Mouse (Mus musculus) frontal cortex, adult 2 months (tissue): ENCODE results near the gene Fscn2. TPM values are rescaled to one million over a fixed set of nuclear protein-coding genes. Genes with fewer than 3 reads are reported as not detected.

Experiments used
- DNase-seq, 2 experiments: peaks; one replicate each; pipeline ENCODE4 v3.0.0; 2022; ENCODE audit warnings: low spot score in 1 of 2; ENCODE audit errors: extremely low spot score in 1 of 2
- polyA plus RNA-seq: library from polyadenylated mRNA; depleted of rRNA; stranded (reverse); fragments of >200 nt; gene quantifications from 2 replicates; pipeline ENCODE4 v1.2.3, GENCODE M21; 2012

The Fscn2 gene
- polyA plus RNA-seq, 1 experiment = 0.82 TPM

DNA sequence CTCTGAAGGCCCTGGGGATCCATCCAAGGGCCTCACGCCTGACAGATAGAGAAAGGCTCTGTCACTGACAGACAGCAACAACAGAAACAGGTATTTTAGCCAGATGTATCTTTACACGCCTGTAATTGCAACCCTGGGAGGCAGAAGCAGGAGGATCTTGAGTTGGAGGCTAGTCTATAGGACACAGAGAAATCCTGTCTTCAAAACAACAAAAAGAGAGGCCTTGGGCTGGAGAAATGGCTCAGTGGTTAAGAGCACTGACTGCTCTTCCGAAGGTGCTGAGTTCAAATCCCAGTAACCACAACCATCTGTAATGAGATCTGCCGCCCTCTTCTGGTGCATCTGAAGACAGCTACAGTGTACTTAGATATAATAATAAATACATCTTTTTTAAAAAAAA, 4.4 kb upstream of the Fscn2 start:
- no peak for DNase-seq

DNA sequence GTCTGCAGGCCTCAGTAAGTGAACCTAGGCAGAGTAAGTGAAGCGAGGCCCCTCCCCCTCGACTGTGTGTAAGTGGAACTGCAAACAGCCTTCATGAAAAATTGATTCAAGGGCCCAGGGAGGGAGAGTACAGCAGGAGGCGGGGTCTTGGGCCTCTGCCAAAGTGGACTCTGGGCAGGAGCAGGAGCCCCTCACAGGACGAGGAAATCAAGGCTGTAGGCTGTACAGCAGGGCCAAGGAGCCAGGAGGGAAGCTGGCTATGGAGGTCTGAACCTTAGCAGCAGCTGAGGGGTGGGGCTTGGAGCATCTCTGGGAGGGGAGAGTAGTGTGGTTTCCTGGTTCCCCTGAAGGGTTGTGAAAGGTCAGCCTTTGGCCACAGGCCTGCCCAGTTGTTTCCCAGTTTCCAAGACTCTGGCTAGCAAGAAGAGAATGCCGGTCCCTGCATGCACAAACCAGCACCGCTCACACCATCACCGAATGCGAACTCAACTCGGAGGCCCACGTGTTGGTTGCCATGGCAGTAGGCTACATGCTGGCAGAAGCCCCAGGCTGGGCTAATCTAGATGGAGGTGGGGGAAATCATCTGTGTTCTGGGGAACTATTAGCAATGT, 3.4 kb upstream of the Fscn2 start:
- peak; percentile 68 to 84 for DNase-seq

DNA sequence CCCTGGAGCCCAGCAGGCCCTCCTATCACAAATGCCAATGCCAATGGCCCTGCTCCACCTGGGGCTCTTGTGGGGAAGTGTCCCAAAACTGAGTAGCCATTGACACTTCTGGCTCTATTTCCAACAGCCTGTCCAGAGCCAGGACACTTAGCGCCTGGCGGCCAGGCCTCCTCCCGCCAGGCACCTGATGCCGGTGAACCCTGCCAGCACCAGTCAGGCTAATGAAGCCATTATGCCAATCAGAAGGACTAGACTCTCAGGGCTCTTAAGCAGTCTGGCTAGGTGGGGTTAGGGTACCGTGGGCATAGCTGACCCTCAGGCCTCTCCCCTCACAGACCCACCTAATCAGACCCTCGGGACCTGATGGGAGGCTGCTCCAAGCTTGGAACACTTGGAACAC, 1.9 kb upstream of the Fscn2 start:
- DNase-seq = no peak

DNA sequence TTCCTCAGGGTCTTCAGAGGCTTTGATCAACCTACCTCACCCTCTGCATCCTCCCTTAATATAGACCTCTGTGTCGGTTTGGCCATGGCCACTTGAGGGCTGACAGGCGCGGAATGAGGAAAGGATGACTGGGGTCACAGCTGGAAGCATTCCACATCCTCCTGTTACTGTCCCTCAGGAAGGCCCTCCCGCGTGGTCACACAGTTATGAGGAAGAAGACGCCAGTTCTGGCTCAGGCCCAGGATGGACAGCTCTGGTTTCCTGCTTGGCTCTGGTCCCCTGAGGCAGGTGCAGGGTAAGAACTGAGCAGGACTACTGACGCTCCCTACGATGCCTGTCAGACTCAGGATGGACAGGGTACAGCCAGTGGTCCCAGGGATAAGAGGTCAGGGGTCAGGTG, 1.3 kb upstream of the Fscn2 start:
- DNase-seq = no peak

DNA sequence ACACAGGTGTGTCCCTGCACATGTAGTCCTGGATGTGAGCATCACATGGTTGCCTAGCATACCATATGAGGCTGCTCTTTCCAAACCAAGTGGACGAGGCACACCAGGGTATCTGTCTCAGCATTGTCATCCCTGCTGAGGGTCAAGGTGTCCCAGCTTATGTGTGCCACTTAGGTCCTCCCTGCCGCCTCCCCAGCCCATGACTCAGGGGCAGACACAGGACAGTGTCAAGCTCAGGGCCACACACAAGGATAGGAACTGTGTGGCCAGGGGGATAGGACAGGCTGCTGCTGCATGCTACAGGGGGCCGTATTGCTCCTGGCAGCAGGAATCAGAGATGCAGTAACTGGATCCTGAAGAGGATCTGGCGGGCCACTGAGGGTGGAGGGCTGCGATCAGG, 579 bp upstream of the Fscn2 start:
- no peak for DNase-seq

DNA sequence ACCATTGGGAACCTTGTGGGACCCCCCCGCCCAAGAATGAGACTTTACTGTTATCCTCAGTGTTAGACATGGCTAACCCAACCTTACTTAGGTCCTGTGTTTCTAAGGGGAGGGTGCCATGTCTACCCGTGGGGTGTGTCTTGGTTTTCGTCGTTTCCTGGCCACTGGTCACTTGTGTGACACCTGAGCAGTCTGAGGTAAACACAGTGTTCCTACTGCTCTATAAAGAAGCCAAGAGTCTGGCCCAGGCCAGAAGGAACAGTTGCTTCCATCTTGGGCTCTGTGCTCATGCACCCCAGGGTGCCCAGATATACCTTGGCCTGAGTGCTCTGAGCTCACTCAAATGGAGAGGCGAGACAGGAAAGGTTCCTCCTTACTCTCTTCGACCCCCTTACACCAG, 1.6 kb downstream of the Fscn2 start:
- no peak for DNase-seq

DNA sequence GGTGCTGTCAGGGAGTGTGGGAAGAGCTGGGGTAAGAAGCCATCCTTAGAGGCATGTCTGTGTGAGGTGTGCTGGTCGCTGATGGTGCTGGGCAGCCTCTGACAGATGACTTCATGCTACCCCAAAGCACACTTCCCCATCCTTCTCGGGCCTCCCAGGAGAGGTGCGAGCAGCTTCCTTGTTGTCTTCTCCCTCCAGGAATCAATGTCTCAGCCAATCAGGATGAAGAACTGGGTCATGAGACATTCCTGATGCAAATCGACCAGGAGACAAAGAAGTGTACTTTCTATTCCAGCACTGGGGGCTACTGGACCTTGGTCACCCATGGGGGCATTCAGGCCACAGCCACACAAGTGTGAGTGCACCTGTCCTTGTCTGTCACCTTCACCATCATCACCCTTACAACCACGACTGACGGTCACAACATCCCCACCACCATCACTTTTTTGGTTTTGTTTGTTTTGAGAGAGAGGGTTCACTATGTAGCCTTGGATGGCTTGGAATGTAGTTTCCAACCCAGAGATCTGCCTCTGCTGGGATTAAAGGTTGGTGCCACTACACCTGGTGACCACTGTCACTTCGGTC, 5.2 kb downstream of the Fscn2 start:
- DNase-seq = no peak

DNA sequence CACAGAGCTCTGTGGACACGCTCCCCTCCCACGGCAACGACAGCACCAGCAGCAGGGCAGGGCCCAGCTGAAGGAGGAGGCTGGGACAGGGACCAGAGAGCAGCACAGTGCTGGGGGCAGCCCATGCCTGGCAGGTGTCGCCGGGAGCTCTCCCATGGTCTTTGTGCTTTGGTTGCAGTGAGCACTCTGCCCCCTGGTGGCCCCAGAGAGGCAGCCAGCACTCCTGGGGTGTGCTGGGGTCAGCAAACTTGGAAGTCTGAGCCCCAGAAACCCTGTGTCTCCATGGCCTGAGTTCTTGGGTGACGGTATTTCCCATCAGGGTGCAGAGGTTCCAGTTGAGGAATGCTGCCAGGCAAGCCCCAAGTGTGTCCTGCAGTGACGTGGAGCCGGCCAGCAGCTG, 8.3 kb downstream of the Fscn2 start:
- peak in 1 of 2 experiments; percentile 70 for DNase-seq

DNA sequence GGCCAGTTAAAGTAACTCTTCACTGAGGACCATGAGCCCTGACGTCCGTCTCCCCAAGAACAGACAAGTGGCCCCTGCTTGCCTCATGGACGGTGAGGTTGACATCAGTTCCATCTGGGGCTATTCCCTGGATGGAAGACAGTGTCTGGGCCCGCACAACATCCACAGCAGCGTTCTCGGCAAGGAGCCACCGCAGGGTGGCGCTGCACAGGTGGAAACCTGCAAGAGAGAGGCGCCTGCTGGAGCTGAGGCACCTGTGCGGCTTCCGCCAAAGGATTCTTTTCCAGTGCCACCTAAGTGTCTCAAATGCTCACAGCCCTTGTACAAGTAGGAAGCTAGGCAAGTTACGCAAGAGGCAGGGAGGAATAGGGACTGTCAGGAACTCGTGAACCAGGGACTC, 11.7 kb downstream of the Fscn2 start:
- no peak for DNase-seq

DNA sequence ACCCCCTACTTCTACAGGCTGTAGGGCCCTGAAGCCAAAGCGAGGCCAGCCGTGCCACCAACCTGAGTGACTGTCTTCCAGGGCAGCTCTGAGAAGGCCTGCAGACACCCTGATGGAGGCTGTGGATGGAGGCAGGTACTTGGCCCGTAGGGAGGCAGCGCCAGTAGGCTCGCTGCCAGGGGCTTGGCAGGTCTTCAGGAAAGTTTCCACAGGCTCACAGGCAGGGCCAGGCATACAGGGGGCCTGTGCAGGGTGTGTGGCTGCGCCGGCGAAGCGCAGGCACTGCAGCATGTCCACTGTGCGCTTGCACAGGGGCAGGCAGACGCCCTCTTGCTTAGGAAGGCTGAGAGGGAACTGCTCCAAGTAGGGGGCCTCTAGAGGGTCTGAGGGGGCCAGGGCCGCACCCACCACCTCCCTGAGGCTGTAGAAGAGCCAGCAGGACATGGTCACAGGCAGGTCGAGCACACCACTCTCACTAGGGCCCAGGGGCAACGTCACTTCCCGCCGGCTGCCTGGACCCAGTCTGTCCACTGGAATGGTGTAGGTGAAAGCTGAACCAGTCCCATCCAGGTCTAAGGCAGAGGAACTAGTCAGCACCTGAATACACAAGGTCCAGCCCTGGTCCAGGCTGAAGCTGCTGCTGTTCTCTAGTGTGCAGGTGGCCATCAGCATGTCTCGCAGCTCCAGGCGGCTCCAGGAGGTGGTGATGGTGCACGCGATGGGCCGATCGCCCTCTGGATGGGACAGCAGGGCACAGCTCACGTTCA, 12.7 kb downstream of the Fscn2 start:
- DNase-seq = no peak

DNA sequence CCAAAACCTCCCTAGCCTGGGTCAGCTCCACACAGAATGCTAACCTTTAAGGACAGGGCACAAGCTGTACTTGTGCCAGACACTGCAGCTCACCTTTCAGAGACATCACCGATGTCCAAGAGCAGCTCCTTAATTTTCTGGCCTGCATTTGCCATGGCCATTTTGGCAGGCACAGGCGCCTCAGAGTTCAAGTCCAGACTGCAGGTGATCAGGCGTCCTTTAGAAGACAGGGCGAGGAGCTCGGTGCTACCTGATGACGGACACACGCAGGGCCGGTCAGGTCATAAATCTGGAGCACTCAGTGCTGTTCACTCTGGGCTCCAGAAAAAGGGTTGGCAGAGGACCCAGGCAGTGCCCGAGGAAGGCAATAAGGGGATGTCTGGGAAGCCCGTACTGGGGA, 14.0 kb downstream of the Fscn2 start:
- DNase-seq = no peak

DNA sequence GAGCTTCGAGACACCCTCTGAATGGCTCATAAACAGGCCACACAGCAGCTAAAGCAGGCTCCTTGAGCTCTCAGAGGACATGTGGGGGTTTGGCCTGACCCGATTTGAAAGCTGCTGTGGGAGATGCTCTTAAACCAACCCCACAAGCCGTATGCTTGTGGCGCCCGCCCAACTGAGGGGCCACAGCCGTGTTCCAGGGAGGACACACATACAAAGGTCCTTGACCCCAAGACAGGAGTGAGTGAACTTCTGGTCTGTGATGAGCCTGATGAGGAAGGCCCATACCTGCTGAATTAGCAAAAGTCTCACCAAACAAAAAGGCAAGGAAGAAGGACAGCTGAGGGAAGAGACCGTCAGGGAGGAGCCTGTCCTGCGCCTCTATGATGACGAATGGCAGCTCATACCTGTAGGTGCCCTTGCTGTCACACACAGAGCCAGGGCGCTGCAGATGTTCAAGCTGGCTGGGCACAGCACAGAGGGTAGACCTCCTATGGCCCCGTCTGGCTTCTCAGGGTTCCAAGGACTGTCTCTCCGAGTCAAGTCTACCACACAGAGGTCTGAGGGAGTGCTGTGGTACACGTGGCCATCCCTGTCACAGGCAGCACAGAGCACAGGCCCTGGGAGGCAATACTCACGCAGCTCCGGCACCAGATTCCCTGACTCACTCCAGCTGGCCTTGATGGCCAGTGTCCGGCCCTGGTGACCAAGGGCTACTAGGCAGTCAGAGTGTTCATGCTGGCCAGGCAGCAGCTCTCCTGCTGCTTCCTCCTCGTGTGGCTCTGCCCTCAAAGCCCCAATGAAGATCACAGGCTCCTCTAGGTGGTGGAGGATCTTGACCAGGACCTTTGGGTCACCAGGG, 15.2 kb downstream of the Fscn2 start:
- DNase-seq = no peak

DNA sequence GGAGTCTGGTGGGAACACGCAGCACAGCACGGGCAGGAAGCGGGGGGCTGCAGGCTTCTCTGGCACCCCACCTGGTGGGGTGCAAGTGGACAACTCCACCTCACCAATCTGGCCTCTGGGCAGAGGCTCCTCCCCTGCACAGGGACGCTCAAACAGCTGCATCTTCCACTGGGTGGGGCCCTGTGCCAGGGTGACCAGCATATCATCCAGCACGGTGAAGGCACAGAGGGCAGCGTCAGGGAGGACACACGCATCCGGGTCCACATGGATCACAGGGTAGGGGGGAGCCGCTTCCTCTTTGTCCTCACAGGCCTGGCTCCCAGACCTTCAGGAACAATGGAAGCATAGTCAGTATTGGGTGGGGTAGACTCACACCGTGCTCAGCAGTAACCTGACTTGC, 16.0 kb downstream of the Fscn2 start:
- DNase-seq = no peak

DNA sequence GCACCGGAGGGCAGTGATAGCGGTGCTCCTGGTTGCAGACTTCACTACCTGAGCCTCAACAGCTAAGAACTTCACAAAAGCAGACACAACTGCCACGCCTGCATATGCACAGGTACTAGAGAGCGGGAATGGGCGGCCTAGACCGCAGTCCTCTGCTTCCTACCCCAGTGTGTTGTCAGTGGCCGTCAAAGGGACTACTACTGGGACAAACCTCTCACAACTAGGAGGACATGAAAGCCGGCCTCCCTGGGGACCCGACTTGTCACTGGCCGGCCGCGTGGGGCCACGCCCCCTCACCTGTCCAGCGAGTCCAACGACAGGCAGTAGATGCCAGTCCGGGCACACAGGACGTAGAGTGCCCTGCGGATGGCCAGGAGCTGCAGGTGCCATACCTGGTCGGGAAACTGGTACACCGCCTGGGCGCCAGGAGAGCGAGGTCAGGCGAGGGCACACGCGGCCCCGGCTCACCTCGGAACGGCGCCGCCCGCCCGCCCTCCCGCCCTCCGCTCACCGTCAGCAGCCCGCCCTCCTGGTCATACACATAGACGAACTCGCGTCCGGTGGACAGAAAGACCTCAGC, 16.8 kb downstream of the Fscn2 start:
- DNase-seq = no peak

DNA sequence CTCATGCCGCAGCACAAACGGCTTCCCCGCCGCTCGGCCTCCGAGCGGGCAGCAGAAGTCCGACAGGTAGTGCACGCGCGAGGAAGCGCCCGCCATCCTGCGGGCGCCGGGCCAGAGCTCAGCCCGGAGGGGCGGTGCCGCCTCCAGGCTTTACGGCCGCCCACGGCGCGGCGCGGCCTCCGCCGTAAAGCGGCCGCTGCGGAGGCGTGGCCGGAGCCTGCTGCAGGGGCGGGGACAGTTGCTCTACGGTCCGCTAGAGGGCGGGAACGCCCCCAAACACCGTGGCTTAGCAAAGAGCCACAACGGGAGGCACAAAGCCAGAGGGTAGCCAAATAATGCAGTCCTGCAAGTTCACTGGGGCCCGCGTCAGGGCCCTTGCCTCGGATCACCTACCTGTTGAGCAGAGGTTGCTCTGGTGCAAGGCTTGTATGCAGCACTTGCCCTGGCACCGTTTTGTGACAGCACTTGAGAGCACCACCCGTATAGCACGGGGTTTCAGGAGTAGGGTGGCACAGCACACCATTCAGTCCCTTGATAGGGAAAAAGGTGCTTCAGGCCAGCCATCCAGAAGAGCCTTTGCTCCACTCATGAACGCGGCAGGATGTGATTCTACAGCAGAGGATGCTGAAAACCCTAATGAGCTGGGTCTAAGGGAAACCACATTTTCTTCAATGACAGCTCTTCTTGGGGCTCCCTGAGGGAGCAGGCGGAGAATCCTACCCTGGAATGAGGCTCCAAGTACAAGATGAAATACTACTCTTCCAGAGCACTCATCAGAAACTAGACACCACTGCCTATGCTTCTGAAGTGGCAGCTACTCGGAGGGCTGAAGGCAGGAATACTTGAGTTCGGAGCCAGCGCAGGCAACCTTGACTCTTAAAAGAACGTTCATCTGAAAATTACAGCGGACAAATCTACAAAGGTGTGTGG, 17.5 kb downstream of the Fscn2 start, which contains the start of gene Faap100:
Gene Faap100 (minus strand): TSS at position 154 of the 930 bp plus-strand sequence.
- peak; percentile 72 to 84 for DNase-seq

DNA sequence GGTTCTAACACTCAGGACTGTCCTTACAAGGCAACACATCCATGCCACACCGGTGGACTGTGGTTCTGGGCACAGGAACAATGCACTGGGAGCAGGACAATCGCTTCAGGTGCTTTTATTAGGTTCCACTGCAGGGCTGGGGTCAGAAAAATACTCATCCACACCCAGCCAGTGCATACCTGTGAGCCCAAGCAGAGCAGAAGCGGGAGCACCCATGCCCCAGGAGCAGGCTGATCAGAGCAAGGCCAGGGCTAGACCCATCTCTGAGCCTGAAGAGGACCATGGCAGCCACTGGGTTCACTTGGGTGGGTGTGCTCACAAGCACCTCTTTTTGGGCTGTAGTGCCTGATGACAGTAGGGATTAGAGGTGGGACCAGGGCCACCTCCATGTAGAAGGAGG, 18.9 kb downstream of the Fscn2 start:
- DNase-seq = no peak

DNA sequence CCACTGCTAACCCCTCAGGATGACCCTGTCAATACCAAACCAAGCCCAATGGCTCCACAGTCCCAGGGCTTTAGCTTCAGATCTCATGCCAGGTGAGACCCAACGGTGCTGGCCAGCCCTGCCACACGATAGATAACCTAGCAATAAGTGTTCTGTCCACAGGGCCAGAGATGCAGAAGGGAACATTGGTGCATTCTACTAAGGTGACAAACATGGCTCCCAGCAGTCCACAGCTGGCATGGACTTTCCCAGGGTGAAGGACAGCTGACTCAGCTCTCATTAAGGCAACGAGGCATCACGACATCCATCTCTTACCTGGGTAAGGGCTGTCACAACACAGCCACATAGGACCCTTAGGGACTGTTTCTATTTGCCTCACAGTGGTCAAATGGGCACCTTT, 19.8 kb downstream of the Fscn2 start:
- DNase-seq = no peak

DNA sequence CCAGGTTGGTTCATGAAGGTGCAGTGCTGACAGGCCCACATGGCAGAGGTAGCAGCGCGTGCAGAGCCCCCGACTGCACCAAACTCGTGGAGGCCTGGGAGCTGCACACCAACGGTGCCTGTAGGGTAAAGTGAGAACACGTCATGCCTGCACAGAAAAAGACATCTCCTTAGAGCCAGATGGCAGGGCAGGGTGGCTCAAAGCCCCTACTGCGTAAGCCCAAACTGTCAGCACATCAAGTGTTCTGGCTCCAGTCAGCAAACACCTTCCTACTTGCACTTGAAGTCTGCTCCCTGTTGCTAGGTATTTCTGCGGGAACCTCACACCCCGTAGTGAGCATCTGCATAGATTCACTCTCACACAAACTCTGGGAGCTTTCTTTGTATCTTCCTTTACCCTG, 21.2 kb downstream of the Fscn2 start:
- DNase-seq = peak; percentile 62 to 65

DNA sequence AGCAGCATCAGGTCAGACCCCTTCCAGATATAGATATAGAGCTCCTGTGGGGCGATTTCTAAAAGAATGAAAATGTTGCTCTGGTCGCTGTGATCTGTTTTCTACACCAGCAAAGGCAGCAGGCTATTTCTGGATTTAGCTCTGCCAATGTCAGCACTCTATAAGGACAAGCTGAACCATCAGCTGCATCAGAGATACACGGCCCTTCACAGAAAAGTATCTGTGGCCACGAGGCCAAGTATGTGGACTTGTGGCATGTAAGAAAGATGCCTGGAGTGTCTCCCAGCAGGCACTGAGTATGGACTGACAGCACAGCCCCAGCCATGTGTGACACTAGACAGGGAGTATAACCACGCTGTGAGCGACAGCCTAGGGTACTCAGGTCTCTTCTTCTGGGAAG, 25.3 kb downstream of the Fscn2 start:
- no peak for DNase-seq

DNA sequence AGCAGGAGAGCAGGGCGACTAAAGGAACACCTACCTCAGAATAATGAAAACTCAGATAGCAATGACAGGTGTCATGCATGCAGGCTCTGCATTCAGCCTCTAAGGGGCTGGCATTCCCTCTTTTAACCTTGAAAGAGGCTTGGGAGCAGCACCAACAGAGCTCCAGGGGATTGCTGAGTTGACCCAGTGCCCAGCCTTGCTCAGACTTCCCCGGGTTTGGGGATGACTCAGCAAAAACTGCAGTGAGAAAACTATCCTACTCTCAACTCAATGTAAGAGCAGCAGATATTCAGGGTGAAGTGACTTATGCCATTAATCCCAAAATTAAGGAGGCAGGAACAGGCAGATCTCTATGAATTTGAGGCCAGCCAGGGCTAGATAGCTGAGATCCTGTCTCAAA, 25.8 kb downstream of the Fscn2 start:
- DNase-seq = no peak
